Mouse (Mus musculus) WW6 (cell line): ENCODE measurements around the gene Fus.
"Not testable (repeated sequence)": the region's sequence is repeated elsewhere in the genome, so short reads cannot be mapped to it uniquely, and the experiment has no call there.

Experiments used
- DNase-seq: peaks from one replicate; pipeline ENCODE4 v3.0.0-alpha.2; 2013; ENCODE audit warnings: low read depth, low spot score

Fus gene

GRCm38 (mm10) chr7:128004487-128005362 is 37.5 kb downstream of the Fus start:
- DNase-seq, result no peak

- DNase-seq, result no peak
Measured at GRCm38 (mm10) chr7:128006193-128006592, 38.9 kb downstream of the Fus start.

- no peak for DNase-seq
Measured at GRCm38 (mm10) chr7:128009715-128010340, 42.6 kb downstream of the Fus start.

- DNase-seq, result no peak
Measured at GRCm38 (mm10) chr7:128012136-128012780, 45.0 kb downstream of the Fus start.

GRCm38 (mm10) chr7:128013116-128013515 is 45.9 kb downstream of the Fus start:
- no peak for DNase-seq

- DNase-seq, result not testable (repeated sequence)
Measured at GRCm38 (mm10) chr7:128016134-128016533, 48.9 kb downstream of the Fus start.

GRCm38 (mm10) chr7:128016650-128017049 is 49.4 kb downstream of the Fus start:
- no peak for DNase-seq

- DNase-seq, result no peak
Measured at GRCm38 (mm10) chr7:128018275-128018674, 51.0 kb downstream of the Fus start.

- DNase-seq, result no peak
Measured at GRCm38 (mm10) chr7:128019187-128019586, 51.9 kb downstream of the Fus start.

- no peak for DNase-seq
Measured at GRCm38 (mm10) chr7:128022974-128023373, 55.7 kb downstream of the Fus start.

GRCm38 (mm10) chr7:128023565-128023964 is 56.3 kb downstream of the Fus start:
- no peak for DNase-seq

- DNase-seq, result no peak
Measured at GRCm38 (mm10) chr7:128024364-128024763, 57.1 kb downstream of the Fus start.

GRCm38 (mm10) chr7:128024932-128025331 is 57.7 kb downstream of the Fus start:
- DNase-seq, result no peak

- DNase-seq, result no peak
Measured at GRCm38 (mm10) chr7:128025381-128025780, 58.1 kb downstream of the Fus start.

- DNase-seq, result no peak
Measured at GRCm38 (mm10) chr7:128031403-128031976, 64.2 kb downstream of the Fus start.

GRCm38 (mm10) chr7:128032290-128032988 is 65.2 kb downstream of the Fus start:
- DNase-seq, result no peak

GRCm38 (mm10) chr7:128032989-128033293 is 65.7 kb downstream of the Fus start:
- no peak for DNase-seq

- no peak for DNase-seq
Measured at GRCm38 (mm10) chr7:128033616-128034015, 66.4 kb downstream of the Fus start.
